Mouse (Mus musculus) spleen, adult 2 months (tissue): ENCODE measurements around the gene Cd2.

Experiments
- CTCF ChIP-seq: fragments of 200-500 bp; IDR thresholded peaks from 2 replicates; pipeline ENCODE4 v1.5.1; 2011; ENCODE audit warnings: mild to moderate bottlenecking, inconsistent platforms; ENCODE audit not compliant: insufficient read depth, insufficient read length, insufficient replicate concordance; ENCODE audit errors: extremely low read depth
- POLR2A ChIP-seq: fragments of 200-500 bp; IDR thresholded peaks from 2 replicates; pipeline ENCODE4 v1.6.1; 2011; ENCODE audit warnings: low read depth, low read length, inconsistent platforms

- TF ChIP-seq CTCF (no peak), POLR2A (no peak; the same call in 1 of the 2 replicates)
Measured at GRCm38 (mm10) chr3:101274794-101275193, 12.9 kb downstream of the Cd2 start.
